Mouse (Mus musculus): ENCODE measurements around the gene Adamts12.

DNA sequence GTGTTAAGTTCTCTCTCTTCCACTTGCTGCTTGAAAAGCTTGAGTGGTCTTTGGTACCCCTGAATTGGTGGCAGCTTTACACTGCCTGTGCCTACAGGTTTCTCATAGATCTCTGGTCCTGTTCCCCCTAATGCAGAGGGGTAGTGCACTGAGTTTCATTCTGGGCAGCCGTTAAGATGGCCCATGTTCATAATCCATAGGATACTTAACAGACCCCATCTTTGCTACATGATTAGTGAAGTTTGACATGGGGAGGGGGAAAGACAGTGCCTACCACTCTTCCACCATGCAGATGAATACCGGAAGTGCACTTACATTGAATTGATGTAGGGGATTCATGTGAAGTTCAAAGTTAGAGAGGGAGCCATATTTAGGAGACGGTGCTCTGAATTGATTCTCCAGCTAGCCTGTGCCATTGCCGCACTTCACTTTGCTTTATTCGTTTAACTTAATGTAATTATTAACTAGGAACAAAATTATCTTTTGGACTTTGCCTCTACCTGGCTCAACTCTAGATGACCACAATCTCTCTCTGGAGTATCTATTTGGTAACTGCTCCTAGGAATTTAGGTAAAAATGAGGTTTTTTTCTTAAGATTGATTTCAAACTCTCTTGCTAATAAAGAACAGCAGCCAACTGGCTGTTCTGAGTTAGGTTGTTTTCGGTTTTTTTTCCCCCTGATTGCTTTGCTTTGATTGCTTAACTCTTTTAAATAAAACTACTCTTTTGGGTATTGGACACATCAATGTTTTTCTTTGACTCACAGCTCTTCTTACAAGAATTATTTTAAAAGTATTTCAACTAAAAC lies 214.9 kb downstream of the Adamts12 start:
- TF ChIP-seq CTCF (conservative IDR thresholded peaks at IDR 0.05; ENCODE audit: insufficient read depth, insufficient read length, low read depth, low read length), result no peak
- no peak for TF ChIP-seq POLR2A (IDR thresholded peaks at IDR 0.05; ENCODE audit: low read depth, low read length)
